Mouse (Mus musculus): ENCODE results near the gene Ephb1. TPM values are rescaled to one million over a fixed set of nuclear protein-coding genes. Genes with fewer than 3 reads are reported as not detected.

Ephb1 gene
- total and polyA plus RNA-seq, 2 experiments from 2014 or later: 34.9 to 48.6 TPM

DNA sequence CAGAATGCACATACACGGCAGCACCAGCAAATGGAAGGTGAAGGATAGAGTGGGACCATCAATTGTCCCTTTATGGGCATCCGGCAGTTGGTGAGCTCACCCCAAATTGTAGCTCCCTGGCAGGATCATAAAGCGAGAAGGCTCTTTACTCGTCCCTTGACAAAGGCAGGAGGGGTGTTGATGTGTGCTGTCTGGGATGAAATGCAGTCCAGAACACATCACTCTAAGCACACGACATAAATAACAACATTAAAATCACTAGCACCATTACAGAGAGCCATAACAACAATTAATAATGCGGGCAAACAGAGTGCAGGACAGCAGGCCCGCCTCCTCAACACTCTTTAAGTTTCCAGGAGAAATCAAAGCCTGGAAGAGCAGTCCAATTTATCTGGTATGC, 372.1 kb downstream of the Ephb1 start:
- no peak for ATAC-seq
- 79% methylated on average over 7 of the region's 7 CpGs for WGBS
- peaks cover 6% of the 10 kb centered on the region; the same call in 1 of the 2 replicates for H3K36me3 ChIP-seq (ENCODE audit: insufficient read depth)
- no peak overlapping the region for H3K4me2 ChIP-seq (ENCODE audit: low read depth)
- no peaks in the 10 kb centered on the region for H3K4me1 ChIP-seq (ENCODE audit: insufficient read depth)
- no peak for TF ChIP-seq CTCF (IDR thresholded peaks at IDR 0.05; ENCODE audit: low read depth)
- no peak overlapping the region for H3K27ac ChIP-seq (ENCODE audit: low read depth, low read length)
- H3K9ac ChIP-seq: no peak overlapping the region
- H3K9me3 ChIP-seq (ENCODE audit: low read length): no peaks in the 10 kb centered on the region
- no peak overlapping the region for H3K4me3 ChIP-seq (ENCODE audit: low read depth, low read length)
- DNase-seq: no peak
- H3K27me3 ChIP-seq (ENCODE audit: insufficient read depth, low read length): no peaks in the 10 kb centered on the region

DNA sequence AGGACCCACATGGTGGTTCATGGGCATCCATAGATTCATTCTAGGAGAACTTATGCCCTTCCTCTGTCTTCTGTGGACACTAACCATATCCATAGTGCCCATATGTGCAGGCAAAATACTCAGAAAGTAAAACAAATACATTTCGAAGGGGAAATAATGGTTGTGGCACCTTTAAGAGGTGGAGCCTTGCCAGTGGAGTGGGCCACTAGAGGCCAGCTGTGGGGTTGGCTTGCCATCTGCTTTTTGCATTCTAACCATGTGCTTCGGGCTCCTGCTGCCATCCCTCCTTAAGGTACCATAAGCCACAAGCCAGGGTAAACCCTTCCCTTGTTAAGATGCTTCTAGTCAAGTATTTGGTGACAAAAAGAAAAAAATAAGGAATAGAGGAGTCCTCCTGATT, 373.3 kb downstream of the Ephb1 start:
- H3K4me2 ChIP-seq (ENCODE audit: low read depth): no peak overlapping the region
- no peaks in the 10 kb centered on the region for H3K9me3 ChIP-seq (ENCODE audit: low read length)
- no peaks in the 10 kb centered on the region for H3K4me1 ChIP-seq (ENCODE audit: insufficient read depth)
- ATAC-seq: no peak
- no peak for DNase-seq
- no peak for TF ChIP-seq CTCF (IDR thresholded peaks at IDR 0.05; ENCODE audit: low read depth)
- WGBS: 69% methylated on average over 2 of the region's 2 CpGs
- no peak overlapping the region for H3K9ac ChIP-seq
- no peak overlapping the region for H3K27ac ChIP-seq (ENCODE audit: low read depth, low read length)
- H3K27me3 ChIP-seq (ENCODE audit: insufficient read depth, low read length): no peaks in the 10 kb centered on the region
- H3K4me3 ChIP-seq (ENCODE audit: low read depth, low read length): no peak overlapping the region
- H3K36me3 ChIP-seq (ENCODE audit: insufficient read depth): peaks cover 6% of the 10 kb centered on the region; the same call in 1 of the 2 replicates

DNA sequence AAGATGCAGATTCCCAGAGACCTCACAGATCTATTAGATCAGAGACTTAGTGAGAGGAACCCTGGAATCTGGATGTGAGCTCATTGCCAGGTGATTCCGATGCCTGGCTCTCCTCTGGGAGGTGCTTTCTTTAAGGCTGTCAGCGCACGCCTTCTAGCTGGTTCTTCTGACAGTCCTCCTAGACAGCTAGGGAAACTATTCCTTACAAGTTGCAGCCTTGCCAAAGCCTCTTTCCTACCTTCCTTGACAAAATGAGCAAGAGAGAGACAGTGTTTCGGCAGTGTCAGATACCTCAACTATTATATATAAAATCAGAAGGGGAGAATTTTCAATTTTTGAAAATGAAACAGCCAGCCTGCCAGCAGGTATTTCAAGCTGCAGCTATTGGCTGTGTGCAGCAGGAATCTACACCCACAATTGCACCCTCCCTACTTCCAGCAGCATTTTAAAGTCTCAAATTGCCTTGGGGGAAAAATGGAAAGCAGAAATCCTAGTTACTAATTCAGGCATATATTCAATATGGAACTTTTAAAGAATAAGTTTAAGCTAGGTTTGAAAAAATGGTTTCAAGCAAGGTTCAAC, 377.5 kb downstream of the Ephb1 start:
- no peaks in the 10 kb centered on the region for H3K9me3 ChIP-seq (ENCODE audit: low read length)
- no peak for TF ChIP-seq CTCF (IDR thresholded peaks at IDR 0.05; ENCODE audit: low read depth)
- no peaks in the 10 kb centered on the region for H3K36me3 ChIP-seq (ENCODE audit: insufficient read depth)
- 87% methylated on average over 4 of the region's 4 CpGs for WGBS
- H3K4me2 ChIP-seq (ENCODE audit: low read depth): no peak overlapping the region
- H3K4me3 ChIP-seq (ENCODE audit: low read depth, low read length): no peak overlapping the region
- H3K27ac ChIP-seq (ENCODE audit: low read depth, low read length): no peak overlapping the region
- H3K9ac ChIP-seq: no peak overlapping the region
- H3K4me1 ChIP-seq (ENCODE audit: insufficient read depth): no peaks in the 10 kb centered on the region
- H3K27me3 ChIP-seq (ENCODE audit: insufficient read depth, low read length): no peaks in the 10 kb centered on the region
- peak; percentile 29; the same call in 1 of the 2 replicates for ATAC-seq
- DNase-seq: peak; percentile 16

DNA sequence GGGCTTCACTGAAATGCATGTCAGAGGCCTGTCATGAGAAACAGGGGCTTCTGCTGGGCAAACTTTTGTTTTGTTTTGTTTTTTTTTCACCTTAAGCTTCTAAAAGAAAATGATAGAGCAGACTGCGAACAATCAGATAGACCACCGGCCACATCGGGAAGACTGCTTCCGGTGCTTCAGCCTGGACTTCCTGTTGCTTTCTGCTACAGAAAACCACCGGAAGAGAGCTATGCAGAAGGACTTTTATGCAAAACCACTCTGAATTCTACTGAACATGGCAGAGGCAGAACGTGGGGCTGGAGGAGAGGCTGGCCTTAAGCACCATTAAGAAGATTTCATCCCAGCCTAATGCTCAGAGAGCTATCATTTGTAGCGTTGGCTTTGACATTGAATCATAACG, 382.2 kb downstream of the Ephb1 start:
- no peaks in the 10 kb centered on the region for H3K36me3 ChIP-seq (ENCODE audit: insufficient read depth)
- no peak overlapping the region for H3K27ac ChIP-seq (ENCODE audit: low read depth, low read length)
- no peak overlapping the region for H3K9ac ChIP-seq
- no peak for DNase-seq
- no peak for ATAC-seq
- TF ChIP-seq CTCF (IDR thresholded peaks at IDR 0.05; ENCODE audit: low read depth): no peak
- no peaks in the 10 kb centered on the region for H3K27me3 ChIP-seq (ENCODE audit: insufficient read depth, low read length)
- H3K4me3 ChIP-seq (ENCODE audit: low read depth, low read length): no peak overlapping the region
- H3K4me2 ChIP-seq (ENCODE audit: low read depth): no peak overlapping the region
- 76% methylated on average over 8 of the region's 8 CpGs for WGBS
- H3K4me1 ChIP-seq (ENCODE audit: insufficient read depth): no peaks in the 10 kb centered on the region
- H3K9me3 ChIP-seq (ENCODE audit: low read length): no peaks in the 10 kb centered on the region

DNA sequence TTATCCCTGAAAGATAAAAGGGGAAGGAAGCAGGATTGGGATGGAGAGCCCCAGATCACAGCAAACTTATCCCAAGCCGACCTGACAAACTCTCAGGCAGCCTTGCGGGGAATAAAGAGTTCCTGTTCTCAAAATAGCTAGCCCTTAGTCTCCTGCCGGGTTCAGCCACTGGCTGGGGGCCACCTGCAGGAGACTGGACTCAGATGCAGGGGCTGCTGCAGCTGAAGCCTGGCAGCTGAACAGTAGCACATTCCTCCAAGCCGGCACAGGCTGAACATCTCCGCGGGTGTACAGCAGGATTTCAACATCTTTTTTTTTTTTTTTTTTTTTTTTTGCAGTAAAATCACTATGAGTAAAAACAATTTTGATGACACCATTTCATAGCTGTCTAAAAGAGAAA, 382.7 kb downstream of the Ephb1 start:
- no peak overlapping the region for H3K27ac ChIP-seq (ENCODE audit: low read depth, low read length)
- WGBS: 19% methylated on average over 6 of the region's 6 CpGs
- H3K9ac ChIP-seq: no peak overlapping the region
- ATAC-seq (no peak), DNase-seq (peak; percentile 16)
- H3K9me3 ChIP-seq (ENCODE audit: low read length): no peaks in the 10 kb centered on the region
- H3K27me3 ChIP-seq (ENCODE audit: insufficient read depth, low read length): no peaks in the 10 kb centered on the region
- H3K4me1 ChIP-seq (ENCODE audit: insufficient read depth): no peaks in the 10 kb centered on the region
- H3K4me2 ChIP-seq (ENCODE audit: low read depth): no peak overlapping the region
- no peak for TF ChIP-seq CTCF (IDR thresholded peaks at IDR 0.05; ENCODE audit: low read depth)
- H3K36me3 ChIP-seq (ENCODE audit: insufficient read depth): no peaks in the 10 kb centered on the region
- no peak overlapping the region for H3K4me3 ChIP-seq (ENCODE audit: low read depth, low read length)

DNA sequence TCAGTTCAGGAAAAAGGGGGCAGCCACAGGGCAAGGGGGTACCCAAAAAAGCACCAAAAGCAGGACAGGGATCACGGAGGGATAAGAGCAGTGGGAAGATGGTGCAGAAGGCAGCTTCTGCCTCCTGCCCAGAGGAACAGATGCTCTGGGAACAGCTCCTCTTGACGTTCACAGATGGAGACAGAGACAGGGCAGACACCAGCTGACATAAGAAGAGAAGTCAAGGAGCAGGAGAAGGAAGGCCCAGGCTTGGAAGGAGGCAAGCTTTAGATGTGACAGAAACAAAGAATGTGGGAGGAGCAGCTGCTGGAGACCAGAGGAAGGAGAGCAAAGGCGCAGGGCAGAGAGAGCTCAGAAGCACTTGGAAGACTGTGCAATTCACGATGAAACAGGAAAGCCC, 398.3 kb downstream of the Ephb1 start:
- no peak overlapping the region for H3K4me3 ChIP-seq (ENCODE audit: low read depth, low read length)
- H3K9ac ChIP-seq: no peak overlapping the region
- no peaks in the 10 kb centered on the region for H3K27me3 ChIP-seq (ENCODE audit: insufficient read depth, low read length)
- no peaks in the 10 kb centered on the region for H3K9me3 ChIP-seq (ENCODE audit: low read length)
- ATAC-seq: peak; percentile 38; the same call in 1 of the 2 replicates
- H3K36me3 ChIP-seq (ENCODE audit: insufficient read depth): no peaks in the 10 kb centered on the region
- no peak overlapping the region for H3K27ac ChIP-seq (ENCODE audit: low read depth, low read length)
- WGBS: 27% methylated on average over 4 of the region's 4 CpGs
- DNase-seq: peak; percentile 12
- no peak overlapping the region for H3K4me2 ChIP-seq (ENCODE audit: low read depth)
- no peak for TF ChIP-seq CTCF (IDR thresholded peaks at IDR 0.05; ENCODE audit: low read depth)
- H3K4me1 ChIP-seq (ENCODE audit: insufficient read depth): no peaks in the 10 kb centered on the region

DNA sequence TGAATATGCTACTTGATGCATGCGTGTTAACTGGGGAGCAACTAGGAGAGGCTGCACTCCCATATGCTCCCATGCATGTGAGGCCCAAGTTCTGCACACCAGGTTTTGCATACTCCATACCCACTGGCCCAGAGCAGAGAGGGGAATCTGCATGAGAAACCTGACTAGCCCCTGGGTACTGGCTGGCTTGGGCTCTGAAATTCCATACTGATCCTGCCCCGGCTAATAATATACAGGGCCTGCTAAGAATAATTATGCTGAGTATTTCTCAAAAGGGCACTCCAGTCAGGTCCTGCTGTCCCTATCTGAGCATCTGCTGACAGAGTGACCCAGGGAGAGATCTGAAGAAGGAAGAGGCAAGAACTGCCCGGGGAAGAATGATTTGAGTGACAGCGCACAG, 400.0 kb downstream of the Ephb1 start:
- ATAC-seq (no peak), DNase-seq (no peak)
- WGBS: 70% methylated on average over 4 of the region's 4 CpGs
- no peak for TF ChIP-seq CTCF (IDR thresholded peaks at IDR 0.05; ENCODE audit: low read depth)
- Histone ChIP-seq H3K4me2 (ENCODE audit: low read depth) (no peak overlapping the region), H3K27ac (ENCODE audit: low read depth, low read length) (no peak overlapping the region), H3K27me3 (ENCODE audit: insufficient read depth, low read length) (no peaks in the 10 kb centered on the region), H3K4me3 (ENCODE audit: low read depth, low read length) (no peak overlapping the region), H3K9me3 (ENCODE audit: low read length) (no peaks in the 10 kb centered on the region), H3K9ac (no peak overlapping the region), H3K36me3 (ENCODE audit: insufficient read depth) (no peaks in the 10 kb centered on the region), H3K4me1 (ENCODE audit: insufficient read depth) (no peaks in the 10 kb centered on the region)
